Mouse (Mus musculus) ovary, adult 18-20 months (tissue): ENCODE measurements around the gene Akt1.

ENCODE experiments used
- DNase-seq: peaks from one replicate; pipeline ENCODE4 v3.0.0; 2022; ENCODE audit warnings: low spot score, mixed read lengths

The Akt1 gene

DNA sequence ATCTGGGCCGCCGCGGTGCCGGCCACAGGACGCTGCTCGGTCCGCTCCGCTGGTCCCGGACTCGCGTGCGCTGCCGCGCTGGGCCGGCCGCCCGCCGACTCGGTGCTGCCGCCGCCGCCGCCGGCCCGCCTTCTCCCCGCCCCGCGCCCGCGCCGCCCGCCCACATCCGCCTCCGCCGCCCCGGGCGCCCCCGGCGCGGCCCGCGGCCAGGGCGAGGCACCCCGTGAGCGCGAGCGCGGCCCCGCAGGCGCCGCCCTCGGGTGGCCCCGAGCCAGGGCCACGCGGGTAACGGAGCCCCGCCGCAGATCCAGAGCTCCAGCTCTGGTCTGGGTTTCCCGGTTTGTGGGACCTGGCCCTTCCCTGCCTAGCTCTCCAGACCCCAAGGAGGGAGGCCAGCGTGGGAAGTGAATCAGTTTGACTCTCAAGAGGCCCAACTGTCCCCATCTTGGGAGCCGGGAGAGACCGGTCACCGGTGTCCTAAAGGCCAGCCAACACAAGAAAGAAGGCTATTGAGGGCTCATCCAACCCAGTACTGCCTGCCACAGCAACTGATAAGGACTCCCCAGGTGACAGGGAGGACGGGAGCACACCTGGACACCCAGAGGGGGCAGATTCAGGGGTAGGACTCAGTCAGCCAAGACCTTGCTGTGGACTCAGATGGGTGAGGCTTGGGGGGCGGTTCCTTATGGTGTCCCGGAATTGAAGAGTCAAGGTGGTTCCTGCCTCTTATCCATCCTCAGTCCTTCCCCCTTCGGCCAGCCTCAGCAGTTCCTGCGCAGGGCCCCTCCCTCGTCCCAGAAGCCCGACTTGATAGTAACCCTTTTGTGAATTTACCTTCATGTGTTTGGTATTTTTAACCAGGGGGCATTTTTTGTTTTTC is at the start of gene Akt1:
Gene Akt1, minus strand, starts transcription at position 753 of the 880 bp plus-strand sequence.
- DNase-seq = no peak

- DNase-seq = no peak
Measured at GRCm38 (mm10) chr12:112724077-112724805, 49.6 kb upstream of the Akt1 start.

- no peak for DNase-seq
Measured at GRCm38 (mm10) chr12:112723445-112723844, 48.8 kb upstream of the Akt1 start.

DNA sequence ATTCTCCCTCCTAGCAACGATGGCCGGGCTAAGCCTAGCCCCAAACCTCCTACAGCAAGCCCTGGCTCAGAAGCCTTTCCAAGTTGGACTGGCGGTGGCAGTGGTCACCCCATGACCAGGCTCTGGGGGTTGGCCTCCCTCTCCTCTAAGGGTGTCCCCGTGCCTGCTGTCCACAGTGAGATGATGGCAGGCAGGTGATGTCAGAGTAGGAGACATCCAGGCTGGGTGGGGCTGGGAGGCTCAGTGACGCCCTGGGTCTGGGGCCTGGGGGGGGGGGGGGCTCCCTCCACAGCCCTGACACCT is 48.3 kb upstream of the Akt1 start:
- DNase-seq = no peak

DNA sequence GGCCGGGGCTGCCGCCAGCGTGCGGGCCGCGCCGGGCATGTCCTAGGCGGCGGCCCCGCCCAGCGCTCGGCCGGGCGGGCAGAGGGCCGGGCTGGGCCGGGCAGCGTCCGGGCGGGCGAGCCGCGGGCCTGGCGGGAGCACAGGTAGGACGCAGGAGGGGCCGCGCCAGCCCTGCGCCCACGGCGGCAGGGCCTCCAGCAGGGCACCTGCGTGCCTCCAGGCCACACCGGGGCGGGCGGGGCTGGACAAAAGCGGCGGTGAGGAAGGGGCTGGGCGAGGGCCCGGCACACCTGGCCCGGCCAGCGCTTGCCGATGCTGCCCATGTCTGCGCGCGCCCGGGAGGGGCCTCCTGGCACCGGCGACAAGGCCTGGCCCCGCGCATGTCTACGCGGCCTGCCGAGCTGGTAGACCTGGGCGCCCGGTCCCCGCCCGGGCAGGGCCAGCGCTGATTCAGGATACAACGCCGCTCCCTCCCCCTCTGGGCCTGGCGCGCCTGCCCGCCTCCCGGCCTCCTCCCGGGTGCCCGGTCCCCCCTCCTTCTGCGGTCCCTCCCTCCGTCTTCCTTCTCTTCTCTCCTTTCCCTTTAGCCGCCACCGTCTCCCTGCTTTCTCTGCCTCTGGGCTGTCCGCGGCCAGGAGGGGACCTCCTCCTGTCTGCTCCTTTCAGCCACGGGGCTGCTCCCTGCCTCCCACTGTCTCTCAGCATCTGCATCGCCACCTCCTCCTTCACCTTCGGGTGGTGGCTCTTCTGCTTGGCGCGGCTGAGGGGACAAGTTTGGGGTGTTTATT is 47.8 kb upstream of the Akt1 start:
- DNase-seq = peak; percentile 56

- peak; percentile 32 for DNase-seq
Measured at GRCm38 (mm10) chr12:112721424-112722239, 46.9 kb upstream of the Akt1 start.

DNA sequence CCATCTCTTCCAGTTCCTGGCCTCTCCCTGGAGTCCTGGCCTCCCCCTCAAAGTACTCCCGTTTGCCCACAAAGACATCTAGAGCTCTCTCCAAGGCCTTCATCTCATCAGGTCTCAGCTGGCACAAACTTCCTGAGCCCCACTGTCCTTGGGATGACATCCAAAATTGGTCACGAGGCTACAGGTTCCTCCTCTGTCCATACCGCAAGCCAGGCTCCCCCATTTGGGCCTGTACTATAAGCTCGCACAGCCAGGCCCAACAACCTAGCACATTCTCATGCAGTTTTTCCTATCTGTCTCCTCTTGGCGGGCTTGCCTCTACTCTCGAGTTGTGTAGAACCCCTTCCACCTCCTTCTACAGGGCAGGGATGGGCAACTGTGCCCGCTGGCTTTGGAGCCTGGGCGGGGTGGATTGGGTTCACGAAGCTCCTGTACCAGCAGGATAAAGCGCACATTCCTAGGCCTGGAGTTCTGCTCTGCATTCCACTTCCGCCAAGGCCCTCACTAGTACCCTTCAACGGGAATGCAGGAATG is 46.3 kb upstream of the Akt1 start:
- DNase-seq = peak; percentile 69

- no peak for DNase-seq
Measured at GRCm38 (mm10) chr12:112720216-112720615, 45.5 kb upstream of the Akt1 start, which contains the start of gene Cep170b. TSS of gene Cep170b (plus strand) at chr12:112720455.

DNA sequence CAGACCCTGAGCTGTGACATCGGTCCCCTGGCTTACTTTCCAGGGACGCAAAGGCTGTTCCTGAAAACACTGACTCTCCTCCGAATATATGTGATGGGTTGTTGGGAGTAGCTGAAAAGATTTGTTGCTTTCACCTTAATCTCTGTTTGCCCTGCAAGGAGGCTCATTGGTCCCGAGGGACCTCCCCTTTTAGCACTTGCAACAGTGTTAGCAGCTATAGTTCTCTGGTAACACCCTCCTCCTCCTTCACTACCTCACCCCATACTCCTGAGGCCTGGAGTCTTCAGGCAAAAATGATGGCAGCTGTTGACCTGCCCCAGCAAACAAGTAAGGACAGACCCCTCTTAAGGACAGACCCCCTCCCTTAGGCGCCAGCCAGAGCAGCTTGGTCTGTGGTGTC is 44.3 kb upstream of the Akt1 start:
- no peak for DNase-seq

GRCm38 (mm10) chr12:112717140-112717539 is 42.5 kb upstream of the Akt1 start:
- DNase-seq = no peak

DNA sequence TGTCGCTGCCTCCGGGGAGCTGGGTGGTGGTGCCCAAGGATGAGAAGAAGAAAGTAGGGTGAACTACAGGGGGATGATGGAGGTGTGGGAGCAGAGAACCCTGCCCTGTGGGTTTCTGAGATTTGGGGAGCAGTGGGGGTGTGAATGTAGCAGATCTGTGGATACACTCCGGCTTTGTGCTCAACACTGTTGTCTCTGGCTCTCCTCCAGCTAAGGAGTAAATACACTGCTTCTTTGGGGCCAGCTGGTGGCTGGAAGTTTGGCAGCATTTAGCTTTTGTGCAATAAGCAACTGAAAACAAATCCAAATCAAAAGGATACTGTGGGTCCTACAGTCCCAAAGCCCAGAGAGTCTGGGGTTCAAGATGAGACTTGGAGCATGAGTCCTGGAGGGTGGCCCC is 39.3 kb upstream of the Akt1 start:
- DNase-seq = no peak

GRCm38 (mm10) chr12:112707573-112707869 is 32.8 kb upstream of the Akt1 start:
- DNase-seq = no peak

DNA sequence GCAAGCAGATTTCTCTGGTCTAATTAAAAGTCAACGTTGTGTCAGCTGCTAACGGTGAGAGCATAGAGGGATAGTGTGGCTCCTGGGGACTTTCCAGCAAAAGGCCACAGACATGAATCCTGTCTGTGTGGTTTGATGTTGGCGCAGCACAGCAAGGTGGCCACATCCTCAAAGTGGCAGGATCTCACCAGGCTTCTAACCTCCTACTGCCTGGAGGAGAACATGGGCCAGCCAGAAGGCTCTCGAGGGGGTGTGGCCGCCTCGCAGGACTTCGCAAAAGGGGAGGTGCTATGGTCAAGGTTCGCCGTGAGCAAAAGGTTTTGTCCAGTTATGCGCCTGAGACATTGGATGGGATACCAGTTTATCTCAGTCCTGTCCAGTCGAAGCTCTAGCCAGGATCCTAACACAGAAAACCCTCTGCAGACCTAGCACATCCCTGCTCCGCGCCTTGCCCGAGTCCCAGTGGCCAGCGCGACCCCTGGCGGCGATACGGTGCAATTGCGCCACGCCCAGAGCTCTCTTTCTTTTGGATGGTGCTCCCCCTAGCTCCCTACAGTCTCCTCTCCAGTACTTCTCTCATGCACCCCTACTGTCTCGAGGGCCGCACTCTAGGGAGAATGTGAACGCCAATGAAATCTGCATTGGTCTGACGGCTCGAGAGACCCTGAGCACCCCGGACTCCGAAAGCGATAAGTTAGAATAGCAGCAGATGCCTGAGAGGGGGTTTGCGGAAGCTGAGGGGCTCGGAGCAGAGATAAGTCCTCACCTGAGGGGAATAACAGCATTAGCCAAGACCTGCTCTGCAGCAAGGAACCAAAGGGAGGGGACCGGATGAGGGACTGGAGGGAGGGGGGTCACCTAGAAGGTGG is 32.3 kb upstream of the Akt1 start:
- DNase-seq = peak; percentile 71

GRCm38 (mm10) chr12:112702374-112703320 is 28.0 kb upstream of the Akt1 start:
- no peak for DNase-seq

DNA sequence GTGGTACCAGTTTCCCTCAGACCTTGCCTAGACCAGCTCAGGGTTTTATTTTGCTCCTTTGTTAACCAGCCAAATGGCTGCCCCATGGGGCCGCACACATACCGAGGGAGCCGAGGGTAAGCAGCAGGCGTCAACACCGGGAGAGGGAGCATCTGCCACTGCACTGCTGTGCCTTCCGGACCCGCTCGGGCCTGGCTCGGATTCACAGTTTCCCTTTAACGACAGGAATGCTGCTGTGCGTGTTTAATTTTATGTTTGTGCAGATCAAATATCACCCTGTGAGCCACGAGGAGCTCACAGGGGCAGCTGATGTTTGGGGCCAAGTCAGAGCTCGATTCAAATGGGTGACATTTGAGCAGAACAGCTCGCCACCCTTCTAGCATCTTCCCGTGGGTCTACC is 25.8 kb upstream of the Akt1 start:
- DNase-seq = no peak

DNA sequence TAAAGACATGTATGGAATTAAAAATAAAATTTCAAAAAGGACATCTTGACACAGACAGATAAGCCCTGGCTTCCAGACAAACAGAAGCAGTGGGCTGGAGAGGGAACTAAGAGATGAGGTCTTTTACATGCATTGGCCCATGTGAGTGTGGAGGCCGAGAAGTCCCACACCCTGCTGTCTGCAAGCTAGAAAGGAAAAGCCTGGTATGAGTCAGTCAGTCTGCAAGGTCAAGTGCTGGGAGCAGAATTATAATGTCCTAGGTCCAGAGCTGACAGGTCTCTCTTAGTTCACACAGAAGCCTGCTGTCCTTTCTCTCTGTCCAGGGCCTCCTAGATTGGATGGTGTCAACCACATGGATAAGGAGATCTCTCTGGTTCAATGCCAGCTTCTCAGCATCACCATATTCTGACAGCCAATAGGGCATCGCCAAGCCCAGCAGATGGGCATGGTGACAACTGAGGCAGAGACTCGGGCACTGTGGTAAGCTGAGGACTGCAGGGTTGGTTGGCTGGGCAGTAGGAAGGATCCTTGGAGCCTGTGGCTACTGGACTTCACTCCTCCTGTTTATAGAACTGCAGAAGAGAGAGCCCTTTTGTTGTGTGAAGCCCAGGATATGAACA is 22.2 kb upstream of the Akt1 start:
- no peak for DNase-seq

DNA sequence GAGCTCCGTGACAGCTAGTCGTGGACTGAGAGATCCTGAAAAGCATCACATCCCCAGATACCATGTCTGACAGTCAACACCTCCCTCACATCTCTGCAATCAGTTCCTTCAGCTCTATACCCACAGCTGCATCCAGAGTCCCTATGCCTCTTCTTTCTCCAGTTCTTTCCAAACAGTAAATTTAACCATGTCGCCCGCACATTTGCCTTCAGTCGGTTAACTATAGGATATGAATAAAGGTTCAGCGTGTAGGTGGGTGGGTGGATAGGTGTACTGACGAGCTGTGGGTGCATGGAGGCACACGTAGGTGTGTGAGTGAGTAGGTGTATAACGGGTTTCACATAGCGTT is 19.4 kb upstream of the Akt1 start:
- no peak for DNase-seq

DNA sequence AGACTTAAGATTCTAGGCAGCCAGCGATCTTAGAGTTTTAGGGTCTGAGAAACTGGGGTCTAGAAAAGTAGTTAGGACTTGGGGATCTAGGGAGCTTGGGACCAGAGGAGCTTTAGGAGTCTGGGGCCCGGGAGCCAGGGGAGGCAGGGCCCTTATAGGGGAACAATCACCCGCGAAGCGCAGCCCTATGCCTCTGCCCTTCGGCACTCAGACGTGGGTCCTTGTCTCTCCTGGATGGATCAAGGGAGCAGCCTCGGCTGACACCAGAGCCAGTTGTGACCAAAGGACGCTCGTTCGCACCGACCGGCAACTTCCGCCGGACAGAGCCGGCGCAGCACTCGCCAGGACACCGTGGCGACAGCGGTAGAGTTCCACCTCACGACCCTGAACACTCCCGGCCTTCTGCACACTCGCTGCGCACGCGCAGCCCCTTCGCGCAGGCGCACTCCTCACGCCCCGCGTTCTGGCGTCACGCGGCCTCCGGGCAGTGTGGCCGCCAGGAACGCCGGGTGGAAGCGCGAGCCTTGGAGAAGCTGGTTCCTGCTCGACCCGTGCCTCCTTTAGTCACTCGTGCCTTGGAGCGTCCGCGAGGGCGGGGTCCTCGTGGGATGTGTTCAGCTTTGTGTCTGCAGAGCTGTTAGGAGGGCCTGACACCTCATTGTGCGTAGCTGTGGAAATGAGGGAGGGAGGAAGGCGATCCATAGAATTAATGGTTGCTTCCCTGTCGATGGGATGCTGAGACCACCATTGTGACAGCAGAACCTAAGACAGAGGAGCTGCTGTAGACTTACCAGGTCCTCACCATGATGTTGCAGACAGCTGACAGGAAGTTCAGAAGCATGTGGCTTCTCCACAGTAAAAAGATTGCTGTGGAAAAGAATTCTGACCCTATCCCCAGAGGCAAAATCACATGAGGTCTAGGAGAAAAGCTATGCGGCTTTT is 18.8 kb upstream of the Akt1 start:
- peak; percentile 89 for DNase-seq
